Mouse (Mus musculus) forebrain, embryonic 14.5 days (tissue): Measurements from ENCODE around the gene Szrd1. TPM values are rescaled to one million over a fixed set of nuclear protein-coding genes. Genes with fewer than 3 reads are reported as not detected.

Source experiments
- ATAC-seq: fragments of 200-750 bp; cut with Nextera tagmentation; 2 replicates; pipeline ENCODE4 v1.8.0; 2017; ENCODE audit warnings: mild to moderate bottlenecking, moderate library complexity
- DNase-seq: peaks from one replicate; pipeline ENCODE4 v3.0.0-alpha.2; 2015; ENCODE audit warnings: low spot score
- H3K27ac ChIP-seq: fragments of 300-500 bp; sonication (generic); 2 replicates; pipeline ENCODE4 v1.5.1; 2014; ENCODE audit warnings: low read depth, mild to moderate bottlenecking, control low read depth, low read length, moderate library complexity
- H3K27me3 ChIP-seq: fragments of 300-500 bp; sonication (generic); replicated peaks from 2 replicates; pipeline ENCODE4 v1.6.1; 2014; ENCODE audit warnings: low read length, control low read depth, mixed read lengths; ENCODE audit not compliant: control insufficient read depth, insufficient read depth
- H3K36me3 ChIP-seq: fragments of 300-500 bp; sonication (generic); 2 replicates; pipeline ENCODE4 v1.6.1; 2014; ENCODE audit warnings: low read length, control low read depth; ENCODE audit not compliant: control insufficient read depth, insufficient read depth
- H3K4me1 ChIP-seq: fragments of 300-500 bp; sonication (generic); 2 replicates; pipeline ENCODE4 v1.6.1; 2014; ENCODE audit warnings: antibody characterized with exemption, low read length, control low read depth; ENCODE audit not compliant: control insufficient read depth, insufficient read depth
- H3K4me2 ChIP-seq: fragments of 300-500 bp; sonication (generic); 2 replicates; pipeline ENCODE4 v1.6.1; 2014; ENCODE audit warnings: mild to moderate bottlenecking, control low read depth, low read length
- H3K4me3 ChIP-seq: fragments of 300-500 bp; sonication (generic); 2 replicates; pipeline ENCODE4 v1.5.1; 2014; ENCODE audit warnings: low read depth, low read length, control low read depth
- H3K9ac ChIP-seq: fragments of 300-500 bp; sonication (generic); 2 replicates; pipeline ENCODE4 v1.6.1; 2014; ENCODE audit warnings: mild to moderate bottlenecking, low read length, control low read depth, moderate library complexity
- H3K9me3 ChIP-seq: fragments of 300-500 bp; sonication (generic); replicated peaks from 2 replicates; pipeline ENCODE4 v1.6.1; 2016; ENCODE audit warnings: low read length, control low read depth, mixed read lengths; ENCODE audit not compliant: control insufficient read depth
- WGBS: fragments of 180-500 bp; shearing (Covaris S2); extraction: QIAGEN DNeasy Blood & Tissue Kit; methylation state at CpG from one replicate; pipeline ENCODE4 v1.1.7; 2014; 5-methylcytosine and 5-hydroxymethylcytosine counted together
- polyA plus RNA-seq: library from polyadenylated mRNA; unstranded; fragments of >200 nt; fragmentation: Nextera tagmentation; extraction: Ambion mirVana; gene quantifications from 2 replicates; pipeline ENCODE4 v1.2.1, GENCODE M21; 2014

The Szrd1 gene
- polyA plus RNA-seq, 1 experiment from 2014 or later: 38.9 TPM

GRCm38 (mm10) chr4:141175783-141176182 is 36.2 kb upstream of the Szrd1 start:
- Histone ChIP-seq H3K27me3 (no peaks in the 10 kb centered on the region), H3K4me2 (no peak overlapping the region), H3K27ac (no peak overlapping the region), H3K9ac (no peak overlapping the region), H3K9me3 (no peaks in the 10 kb centered on the region), H3K4me1 (no peaks in the 10 kb centered on the region), H3K36me3 (peaks cover 53% of the 10 kb centered on the region), H3K4me3 (no peak overlapping the region)
- whole genome bisulfite sequencing: 88% methylated on average over 5 of the region's 5 CpGs
- ATAC-seq (no peak), DNase-seq (no peak)

GRCm38 (mm10) chr4:141172121-141172520 is 32.5 kb upstream of the Szrd1 start:
- DNase-seq: no peak
- peaks cover 64% of the 10 kb centered on the region for H3K36me3 ChIP-seq
- no peaks in the 10 kb centered on the region for H3K4me1 ChIP-seq
- no peaks in the 10 kb centered on the region for H3K27me3 ChIP-seq
- 86% methylated on average over 8 of the region's 8 CpGs for WGBS
- no peak overlapping the region for H3K4me2 ChIP-seq
- H3K4me3 ChIP-seq: no peak overlapping the region
- H3K27ac ChIP-seq: no peak overlapping the region
- no peak for ATAC-seq
- no peaks in the 10 kb centered on the region for H3K9me3 ChIP-seq
- no peak overlapping the region for H3K9ac ChIP-seq

- H3K9ac ChIP-seq: no peak overlapping the region
- H3K4me1 ChIP-seq: no peaks in the 10 kb centered on the region
- peaks cover 34% of the 10 kb centered on the region for H3K36me3 ChIP-seq
- no peak overlapping the region for H3K4me3 ChIP-seq
- 0 out of 2 replicates have a peak, but pooled peaks cover 5% of the 10 kb centered on the region for H3K9me3 ChIP-seq
- DNase-seq (no peak), ATAC-seq (no peak)
- no peak overlapping the region for H3K4me2 ChIP-seq
- no peaks in the 10 kb centered on the region for H3K27me3 ChIP-seq
- over 99% methylated on average over 3 of the region's 3 CpGs for WGBS
- no peak overlapping the region for H3K27ac ChIP-seq
Measured at GRCm38 (mm10) chr4:141167156-141167555, 27.6 kb upstream of the Szrd1 start.

- H3K4me2 ChIP-seq: no peak overlapping the region
- H3K36me3 ChIP-seq: peaks cover 21% of the 10 kb centered on the region
- no peak overlapping the region for H3K27ac ChIP-seq
- no peak overlapping the region for H3K4me3 ChIP-seq
- ATAC-seq (no peak), DNase-seq (no peak)
- H3K4me1 ChIP-seq: no peaks in the 10 kb centered on the region
- 0 out of 2 replicates have a peak, but pooled peaks cover 5% of the 10 kb centered on the region for H3K9me3 ChIP-seq
- H3K9ac ChIP-seq: no peak overlapping the region
- WGBS: 86% methylated on average over 8 of the region's 8 CpGs
- H3K27me3 ChIP-seq: no peaks in the 10 kb centered on the region
Measured at GRCm38 (mm10) chr4:141165744-141166292, 26.2 kb upstream of the Szrd1 start.

- ATAC-seq (no peak), DNase-seq (no peak)
- 96% methylated on average over 5 of the region's 5 CpGs for WGBS
- H3K4me3 ChIP-seq: no peak overlapping the region
- no peak overlapping the region for H3K27ac ChIP-seq
- H3K36me3 ChIP-seq: peaks cover 3% of the 10 kb centered on the region
- no peaks in the 10 kb centered on the region for H3K4me1 ChIP-seq
- no peak overlapping the region for H3K9ac ChIP-seq
- 0 out of 2 replicates have a peak, but pooled peaks cover 5% of the 10 kb centered on the region for H3K9me3 ChIP-seq
- no peaks in the 10 kb centered on the region for H3K27me3 ChIP-seq
- no peak overlapping the region for H3K4me2 ChIP-seq
Measured at GRCm38 (mm10) chr4:141163729-141164128, 24.2 kb upstream of the Szrd1 start.

GRCm38 (mm10) chr4:141161699-141162208 is 22.2 kb upstream of the Szrd1 start:
- Histone ChIP-seq H3K4me1 (no peaks in the 10 kb centered on the region), H3K27ac (no peak overlapping the region), H3K4me3 (no peak overlapping the region), H3K9ac (no peak overlapping the region), H3K27me3 (no peaks in the 10 kb centered on the region), H3K4me2 (no peak overlapping the region), H3K36me3 (no peaks in the 10 kb centered on the region), H3K9me3 (0 out of 2 replicates have a peak, but pooled peaks cover 5% of the 10 kb centered on the region)
- no peak for ATAC-seq
- WGBS: 90% methylated on average over 6 of the region's 6 CpGs
- no peak for DNase-seq

- Histone ChIP-seq H3K27me3 (no peaks in the 10 kb centered on the region), H3K9me3 (0 out of 2 replicates have a peak, but pooled peaks cover 5% of the 10 kb centered on the region), H3K4me3 (no peak overlapping the region), H3K4me1 (no peaks in the 10 kb centered on the region), H3K9ac (no peak overlapping the region), H3K36me3 (no peaks in the 10 kb centered on the region), H3K4me2 (no peak overlapping the region), H3K27ac (no peak overlapping the region)
- no peak for ATAC-seq
- no peak for DNase-seq
- WGBS: 92% methylated on average over 4 of the region's 4 CpGs
Measured at GRCm38 (mm10) chr4:141160193-141160592, 20.6 kb upstream of the Szrd1 start.

- ATAC-seq (no peak), DNase-seq (no peak)
- H3K27me3 ChIP-seq: no peaks in the 10 kb centered on the region
- WGBS: 75% methylated on average over 5 of the region's 5 CpGs
- no peak overlapping the region for H3K4me3 ChIP-seq
- H3K4me2 ChIP-seq: no peak overlapping the region
- H3K9ac ChIP-seq: no peak overlapping the region
- H3K9me3 ChIP-seq: 0 out of 2 replicates have a peak, but pooled peaks cover 3% of the 10 kb centered on the region
- H3K27ac ChIP-seq: no peak overlapping the region
- no peaks in the 10 kb centered on the region for H3K36me3 ChIP-seq
- no peaks in the 10 kb centered on the region for H3K4me1 ChIP-seq
Measured at GRCm38 (mm10) chr4:141159666-141160065, 20.1 kb upstream of the Szrd1 start.

GRCm38 (mm10) chr4:141159093-141159492 is 19.5 kb upstream of the Szrd1 start:
- DNase-seq (no peak), ATAC-seq (no peak)
- Histone ChIP-seq H3K4me1 (no peaks in the 10 kb centered on the region), H3K27me3 (no peaks in the 10 kb centered on the region), H3K27ac (no peak overlapping the region), H3K4me3 (no peak overlapping the region), H3K9me3 (no peaks in the 10 kb centered on the region), H3K9ac (peak overlapping the region; percentile 17; the same call in 1 of the 2 replicates), H3K4me2 (no peak overlapping the region), H3K36me3 (no peaks in the 10 kb centered on the region)
- WGBS: 60% methylated on average over 11 of the region's 11 CpGs
